Mouse (Mus musculus): ENCODE measurements at regions not wholly inside any gene's neighbourhood (a gene's known extent, or its start where the extent isn't known, plus 50 kb on each side); places are given as distances from the start of the nearest gene placed in this dataset.

DNA sequence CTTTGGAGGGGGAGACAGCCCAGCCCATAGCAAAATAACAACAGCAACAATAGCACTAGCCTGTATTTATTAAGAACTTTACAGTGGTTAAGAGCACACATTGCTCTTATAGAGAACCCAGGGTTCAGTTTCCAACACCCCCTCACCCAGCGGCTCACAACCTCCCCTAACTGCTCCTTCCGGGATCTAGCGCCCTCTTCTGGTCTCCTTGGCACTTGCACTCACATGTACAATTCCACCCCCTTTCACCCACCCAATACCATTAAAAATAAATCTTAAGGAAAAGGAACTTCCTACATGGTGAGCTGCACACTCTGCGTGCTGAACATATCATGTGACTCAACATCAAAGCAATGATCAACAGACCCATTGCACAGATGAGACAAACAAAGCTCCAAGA lies 261.5 kb upstream of the Irx3 start:
- Histone ChIP-seq H3K27ac (ENCODE audit: insufficient read depth, low read length) (no peak overlapping the region), H3K4me1 (ENCODE audit: control insufficient read depth, insufficient read depth, low read length) (no peaks in the 10 kb centered on the region), H3K4me3 (ENCODE audit: insufficient read depth, low read length) (no peak overlapping the region)
- TF ChIP-seq POLR2A (IDR thresholded peaks at IDR 0.05; ENCODE audit: extremely low read depth, insufficient read depth, low read length), result no peak
- TF ChIP-seq CTCF (IDR thresholded peaks at IDR 0.05; ENCODE audit: extremely low read depth, insufficient read depth, low read length), result no peak

DNA sequence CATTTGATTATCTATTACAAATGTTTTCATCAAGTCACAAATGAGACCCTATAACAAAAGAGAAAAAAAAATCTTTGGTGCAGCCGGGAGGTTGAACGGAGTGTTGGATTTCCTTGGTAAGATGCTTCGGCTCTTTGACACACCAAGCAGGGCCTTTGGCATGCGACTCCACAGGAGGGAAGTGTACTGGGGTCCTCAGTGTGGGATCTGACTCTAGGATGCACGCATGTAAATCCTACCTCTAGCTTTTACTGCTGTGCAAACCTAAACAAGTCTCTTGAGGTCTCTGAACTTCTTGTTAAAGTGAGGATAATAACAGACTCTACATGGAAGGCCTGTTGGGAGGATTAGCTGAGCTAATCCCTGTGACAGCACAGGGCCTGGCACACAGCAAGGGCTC lies 257.6 kb upstream of the Irx3 start:
- no peak overlapping the region for H3K4me3 ChIP-seq (ENCODE audit: insufficient read depth, low read length)
- TF ChIP-seq CTCF (IDR thresholded peaks at IDR 0.05; ENCODE audit: extremely low read depth, insufficient read depth, low read length), result no peak
- no peaks in the 10 kb centered on the region for H3K4me1 ChIP-seq (ENCODE audit: control insufficient read depth, insufficient read depth, low read length)

DNA sequence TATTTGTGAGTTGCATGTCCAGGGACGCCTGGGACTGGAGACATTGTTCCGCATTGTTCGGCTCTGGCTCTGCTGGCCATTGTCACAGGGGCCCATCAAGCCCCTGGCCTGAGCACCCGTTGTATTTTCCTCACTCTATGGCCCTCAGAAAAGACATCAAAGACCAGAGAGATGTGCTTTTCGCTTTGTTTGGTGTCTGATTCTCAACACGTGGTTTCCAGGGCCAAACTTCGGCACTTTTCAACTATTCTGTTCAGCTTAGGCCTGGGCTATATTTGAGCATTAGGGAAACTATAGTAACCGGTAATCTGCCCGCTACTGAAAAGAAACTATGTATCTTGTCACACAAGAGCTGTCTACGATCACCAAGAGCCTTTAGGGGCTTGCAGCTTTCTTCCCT lies 257.1 kb upstream of the Irx3 start:
- Histone ChIP-seq H3K4me1 (ENCODE audit: control insufficient read depth, insufficient read depth, low read length) (no peaks in the 10 kb centered on the region), H3K4me3 (ENCODE audit: insufficient read depth, low read length) (no peak overlapping the region), H3K27ac (ENCODE audit: insufficient read depth, low read length) (no peak overlapping the region)
- no peak for TF ChIP-seq POLR2A (IDR thresholded peaks at IDR 0.05; ENCODE audit: extremely low read depth, insufficient read depth, low read length)
- no peak for TF ChIP-seq CTCF (IDR thresholded peaks at IDR 0.05; ENCODE audit: extremely low read depth, insufficient read depth, low read length)

More for the DNA sequence above, 257.6 kb upstream of the Irx3 start:
- no peak overlapping the region for H3K27ac ChIP-seq (ENCODE audit: insufficient read depth, low read length)

DNA sequence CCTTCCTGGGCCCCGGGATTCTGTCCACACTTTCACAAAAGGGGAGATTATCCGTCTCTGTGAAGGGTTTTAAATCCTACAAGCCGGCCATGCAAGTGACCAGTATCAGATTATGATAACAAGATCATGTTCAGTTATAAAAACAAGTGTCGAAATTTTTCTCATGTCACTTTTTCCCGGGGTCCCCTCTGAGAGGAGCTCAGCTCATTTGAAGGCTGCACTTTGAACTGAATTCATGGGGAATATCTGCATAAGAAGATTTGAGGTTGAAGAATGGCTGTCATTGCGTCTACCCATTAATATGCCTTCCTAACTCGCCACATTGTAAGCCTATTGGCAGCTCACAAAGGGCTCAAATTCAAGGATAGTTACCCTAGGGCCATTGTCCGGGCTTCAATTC lies 256.0 kb upstream of the Irx3 start:
- TF ChIP-seq POLR2A (IDR thresholded peaks at IDR 0.05; ENCODE audit: extremely low read depth, insufficient read depth, low read length) (no peak), CTCF (IDR thresholded peaks at IDR 0.05; ENCODE audit: extremely low read depth, insufficient read depth, low read length) (no peak)
- Histone ChIP-seq H3K4me3 (ENCODE audit: insufficient read depth, low read length) (no peak overlapping the region), H3K27ac (ENCODE audit: insufficient read depth, low read length) (no peak overlapping the region), H3K4me1 (ENCODE audit: control insufficient read depth, insufficient read depth, low read length) (no peaks in the 10 kb centered on the region)

DNA sequence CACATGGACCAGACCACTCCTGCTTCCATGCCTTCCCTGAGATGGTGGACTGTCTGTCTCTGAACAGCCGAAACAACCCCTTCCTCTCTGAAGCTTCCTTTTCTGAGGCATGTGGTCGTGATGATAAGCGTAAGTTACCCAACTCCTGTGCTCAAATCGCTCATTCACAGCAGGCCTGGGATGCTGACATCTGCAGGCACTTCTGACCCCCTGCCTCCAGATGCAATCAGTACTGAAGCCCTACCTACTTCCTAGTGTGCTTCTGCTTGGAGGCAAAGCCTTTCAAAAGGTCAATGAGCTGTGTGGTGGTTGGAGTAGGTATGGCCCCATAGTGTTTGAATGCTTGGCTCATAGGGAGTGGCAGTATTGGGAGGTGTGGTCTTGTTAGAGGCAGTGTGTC lies 253.7 kb upstream of the Irx3 start:
- Histone ChIP-seq H3K4me3 (ENCODE audit: insufficient read depth, low read length) (no peak overlapping the region), H3K27ac (ENCODE audit: insufficient read depth, low read length) (no peak overlapping the region), H3K4me1 (ENCODE audit: control insufficient read depth, insufficient read depth, low read length) (no peaks in the 10 kb centered on the region)
- TF ChIP-seq POLR2A (IDR thresholded peaks at IDR 0.05; ENCODE audit: extremely low read depth, insufficient read depth, low read length), result no peak
- TF ChIP-seq CTCF (IDR thresholded peaks at IDR 0.05; ENCODE audit: extremely low read depth, insufficient read depth, low read length), result no peak

DNA sequence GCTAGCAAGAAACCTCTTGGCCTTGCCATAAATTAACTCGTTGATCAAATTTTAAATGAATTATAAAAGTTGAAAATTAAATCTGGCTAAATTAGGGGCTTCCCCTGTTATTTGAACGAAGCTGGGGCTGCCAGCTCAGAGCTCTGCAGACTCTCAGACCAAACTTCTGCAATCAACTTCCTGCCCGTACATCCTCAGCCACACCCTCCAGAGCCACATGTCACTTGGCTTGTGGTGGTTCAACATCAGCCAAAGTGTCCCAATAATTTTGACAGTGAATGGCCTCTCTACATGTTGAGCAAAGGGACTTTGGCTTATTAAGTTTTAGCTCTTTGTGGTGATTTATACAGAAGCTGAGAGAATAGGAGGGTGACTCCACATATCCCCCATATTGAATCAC lies 242.8 kb upstream of the Irx3 start:
- TF ChIP-seq CTCF (IDR thresholded peaks at IDR 0.05; ENCODE audit: extremely low read depth, insufficient read depth, low read length), result no peak
- TF ChIP-seq POLR2A (IDR thresholded peaks at IDR 0.05; ENCODE audit: extremely low read depth, insufficient read depth, low read length), result no peak
- no peak overlapping the region for H3K27ac ChIP-seq (ENCODE audit: insufficient read depth, low read length)
- no peaks in the 10 kb centered on the region for H3K4me1 ChIP-seq (ENCODE audit: control insufficient read depth, insufficient read depth, low read length)

DNA sequence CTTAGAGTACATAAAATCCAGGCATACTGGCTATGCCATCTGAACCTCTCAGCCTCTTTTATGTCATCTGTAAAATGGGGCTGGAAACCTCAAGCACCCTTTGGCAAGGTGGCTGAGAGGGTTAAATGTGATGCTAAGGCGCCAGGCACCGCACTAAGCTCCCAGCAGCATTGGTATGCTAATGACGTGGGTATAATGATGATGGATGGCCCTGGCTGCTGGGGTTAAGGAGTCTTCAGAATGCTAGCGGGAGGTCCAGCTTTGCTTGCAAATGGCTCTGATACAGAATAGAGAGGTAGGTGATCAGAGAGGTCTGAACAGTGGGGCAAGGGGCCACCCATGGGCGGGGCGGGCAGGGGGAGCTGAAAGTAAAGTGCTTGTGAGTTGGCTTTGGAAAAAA lies 241.1 kb upstream of the Irx3 start:
- H3K4me1 ChIP-seq (ENCODE audit: control insufficient read depth, insufficient read depth, low read length), result no peaks in the 10 kb centered on the region
- H3K27ac ChIP-seq (ENCODE audit: insufficient read depth, low read length), result no peak overlapping the region
- TF ChIP-seq CTCF (IDR thresholded peaks at IDR 0.05; ENCODE audit: extremely low read depth, insufficient read depth, low read length), result no peak
- no peak for TF ChIP-seq POLR2A (IDR thresholded peaks at IDR 0.05; ENCODE audit: extremely low read depth, insufficient read depth, low read length)
- no peak overlapping the region for H3K4me3 ChIP-seq (ENCODE audit: insufficient read depth, low read length)

More for the DNA sequence above, 242.8 kb upstream of the Irx3 start:
- H3K4me3 ChIP-seq (ENCODE audit: insufficient read depth, low read length), result no peak overlapping the region

DNA sequence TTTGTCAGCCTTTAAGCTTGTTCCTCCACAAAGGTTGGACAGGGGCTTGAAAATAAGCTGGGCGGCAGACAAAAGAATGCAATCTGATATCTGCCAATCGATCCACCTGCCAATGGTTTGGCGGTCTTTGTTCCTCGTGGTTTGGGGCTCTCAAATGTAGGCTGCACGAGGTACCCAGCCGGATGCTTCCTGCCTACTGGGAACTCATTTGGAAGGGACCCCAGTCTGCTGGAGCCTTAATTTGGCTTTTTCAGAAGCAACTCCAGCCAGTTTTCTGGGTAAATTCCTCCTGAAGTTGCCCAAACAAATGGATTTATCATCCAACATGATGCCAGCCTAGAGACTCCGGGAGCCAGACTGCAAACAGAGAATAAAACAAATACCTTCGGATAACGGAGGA lies 228.1 kb upstream of the Irx3 start:
- H3K4me1 ChIP-seq (ENCODE audit: control insufficient read depth, insufficient read depth, low read length), result no peaks in the 10 kb centered on the region
- no peak overlapping the region for H3K4me3 ChIP-seq (ENCODE audit: insufficient read depth, low read length)
- TF ChIP-seq CTCF (IDR thresholded peaks at IDR 0.05; ENCODE audit: extremely low read depth, insufficient read depth, low read length) (no peak), POLR2A (IDR thresholded peaks at IDR 0.05; ENCODE audit: extremely low read depth, insufficient read depth, low read length) (no peak)
- H3K27ac ChIP-seq (ENCODE audit: insufficient read depth, low read length), result no peak overlapping the region

DNA sequence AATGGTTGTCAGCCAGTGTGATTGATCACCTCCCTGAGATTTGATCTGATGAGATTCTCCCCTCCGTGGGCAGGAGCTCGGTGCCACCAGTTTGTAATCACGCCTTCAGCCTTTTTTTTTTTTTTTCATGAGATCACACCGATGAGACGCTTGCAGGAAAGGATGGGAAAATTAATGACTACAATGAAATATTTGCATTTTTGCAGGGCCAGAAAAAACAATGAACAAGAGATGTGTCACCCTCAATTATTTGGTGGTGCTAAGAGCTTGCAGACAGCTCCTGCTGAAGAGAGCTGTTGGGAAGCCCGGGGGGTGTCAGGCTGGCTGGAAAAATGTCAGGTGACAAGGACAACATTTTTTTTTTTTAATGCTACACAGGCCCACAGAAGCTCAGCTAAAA lies 227.6 kb upstream of the Irx3 start:
- H3K27ac ChIP-seq (ENCODE audit: insufficient read depth, low read length), result no peak overlapping the region
- no peak overlapping the region for H3K4me3 ChIP-seq (ENCODE audit: insufficient read depth, low read length)
- no peak for TF ChIP-seq CTCF (IDR thresholded peaks at IDR 0.05; ENCODE audit: extremely low read depth, insufficient read depth, low read length)
- no peak for TF ChIP-seq POLR2A (IDR thresholded peaks at IDR 0.05; ENCODE audit: extremely low read depth, insufficient read depth, low read length)
- H3K4me1 ChIP-seq (ENCODE audit: control insufficient read depth, insufficient read depth, low read length), result no peaks in the 10 kb centered on the region

DNA sequence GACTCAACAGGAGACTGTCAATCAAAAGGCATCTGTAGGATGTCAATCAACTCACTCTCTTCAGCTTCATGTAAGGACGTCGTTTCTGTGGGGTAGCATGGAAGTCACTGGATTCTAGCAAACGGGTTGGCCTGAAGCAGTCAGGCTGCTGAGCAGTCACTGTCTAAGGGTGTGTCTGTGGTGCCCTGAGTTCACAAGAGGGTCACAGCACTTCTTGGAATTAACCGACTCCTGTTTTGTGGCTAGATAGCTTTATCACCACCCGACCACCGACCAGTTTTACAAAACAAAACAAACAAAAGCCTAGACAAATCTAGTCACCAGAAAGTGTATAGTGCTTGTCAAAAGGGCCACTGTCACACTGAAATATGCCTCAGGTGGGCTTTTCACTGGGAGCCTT lies 226.4 kb upstream of the Irx3 start:
- H3K27ac ChIP-seq (ENCODE audit: insufficient read depth, low read length), result no peak overlapping the region
- no peak for TF ChIP-seq POLR2A (IDR thresholded peaks at IDR 0.05; ENCODE audit: extremely low read depth, insufficient read depth, low read length)
- TF ChIP-seq CTCF (IDR thresholded peaks at IDR 0.05; ENCODE audit: extremely low read depth, insufficient read depth, low read length), result no peak
- no peak overlapping the region for H3K4me3 ChIP-seq (ENCODE audit: insufficient read depth, low read length)
- H3K4me1 ChIP-seq (ENCODE audit: control insufficient read depth, insufficient read depth, low read length), result no peaks in the 10 kb centered on the region

DNA sequence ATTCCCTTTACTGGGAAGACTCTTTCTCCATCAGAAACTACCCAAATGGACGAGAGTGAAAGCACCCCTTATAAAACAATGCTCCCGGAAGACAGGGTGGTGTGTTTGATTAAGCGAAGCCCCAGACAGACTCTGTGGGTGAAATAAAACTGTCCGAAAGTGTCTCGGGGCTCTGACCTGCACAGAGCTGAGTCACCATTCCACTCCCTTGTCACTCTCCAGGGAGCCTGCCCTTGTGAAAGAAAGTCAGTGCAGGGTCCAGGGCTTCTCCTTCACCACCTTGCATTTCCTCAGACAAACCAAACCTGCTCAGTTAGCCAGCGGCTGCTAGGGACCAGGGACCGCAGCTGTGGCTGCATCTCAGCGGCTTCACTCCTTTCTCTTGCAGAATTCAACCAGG lies 222.3 kb upstream of the Irx3 start:
- Histone ChIP-seq H3K4me3 (ENCODE audit: insufficient read depth, low read length) (no peak overlapping the region), H3K27ac (ENCODE audit: insufficient read depth, low read length) (no peak overlapping the region), H3K4me1 (ENCODE audit: control insufficient read depth, insufficient read depth, low read length) (no peaks in the 10 kb centered on the region)
- no peak for TF ChIP-seq POLR2A (IDR thresholded peaks at IDR 0.05; ENCODE audit: extremely low read depth, insufficient read depth, low read length)
- no peak for TF ChIP-seq CTCF (IDR thresholded peaks at IDR 0.05; ENCODE audit: extremely low read depth, insufficient read depth, low read length)
